Mouse (Mus musculus): Measurements from ENCODE around the gene Uchl5. TPM values are rescaled to one million over a fixed set of nuclear protein-coding genes. Genes with fewer than 3 reads are reported as not detected.

The Uchl5 gene
- polyA plus RNA-seq, 1 experiment from 2014 or later = 37.1 TPM

DNA sequence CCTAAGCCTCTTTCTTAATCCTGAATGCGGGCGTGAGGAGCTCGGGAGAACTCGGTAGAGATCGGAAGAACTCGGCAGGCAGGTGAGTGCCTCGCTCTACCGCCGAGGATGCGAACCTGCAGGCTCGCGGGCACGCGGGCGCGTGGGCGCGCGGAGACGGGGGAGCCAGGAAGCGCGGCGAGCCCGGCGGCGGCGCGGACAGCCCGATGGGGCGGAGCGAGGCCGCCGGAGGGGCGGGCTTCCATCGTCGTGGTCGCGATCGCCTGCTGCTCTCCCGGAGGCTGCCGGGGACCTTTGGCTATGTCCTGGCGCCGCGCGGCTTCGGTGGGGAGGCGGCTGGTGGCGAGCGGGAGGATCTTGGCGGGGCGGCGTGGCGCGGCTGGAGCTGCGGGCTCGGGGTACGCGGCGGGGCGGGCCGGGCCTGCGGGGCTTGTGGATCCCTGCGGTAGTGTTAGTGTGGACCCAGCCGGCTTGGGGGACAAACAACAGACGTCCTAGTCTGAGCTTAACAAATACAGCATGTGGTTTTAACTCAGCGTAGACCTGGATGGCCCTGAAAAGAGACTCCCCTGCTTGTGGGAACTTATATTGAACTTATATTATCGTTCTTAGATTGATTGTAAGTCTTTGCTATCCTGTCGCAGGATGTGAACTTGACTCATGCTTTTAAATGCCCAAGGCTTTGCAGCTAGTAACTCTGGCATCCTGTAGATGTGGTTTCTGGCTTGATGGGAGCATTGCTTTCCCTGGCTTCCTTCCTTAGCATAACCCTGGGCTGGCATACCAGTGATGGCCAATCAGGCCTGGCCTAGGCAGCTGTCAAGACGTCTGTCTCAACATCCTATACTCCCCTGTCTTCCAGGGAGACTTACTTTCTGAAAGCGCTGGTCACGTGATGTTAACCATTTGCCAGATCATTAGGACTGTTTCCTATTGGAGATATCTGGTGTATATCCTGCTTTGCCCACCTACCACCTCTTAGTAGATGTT is 37.4 kb upstream of the Uchl5 start:
- Histone ChIP-seq H3K9ac (replicated peaks; ENCODE audit: low read depth) (peak overlapping the region; percentile 65), H3K4me2 (replicated peaks; ENCODE audit: low read depth, low read length) (peak overlapping the region; percentile 73), H3K4me3 (ENCODE audit: low read depth, low read length) (peak overlapping the region; percentile 85), H3K27me3 (replicated peaks; ENCODE audit: insufficient read depth, low read length) (no peaks in the 10 kb centered on the region), H3K27ac (ENCODE audit: low read length) (peak overlapping the region; percentile 89), H3K9me3 (ENCODE audit: low read length) (no peaks in the 10 kb centered on the region), H3K36me3 (ENCODE audit: insufficient read depth, low read length) (peaks cover 10% of the 10 kb centered on the region; the same call in 1 of the 2 replicates), H3K4me1 (ENCODE audit: insufficient read depth, low read depth, low read length) (no peaks in the 10 kb centered on the region)
- DNase-seq (ENCODE audit: low spot score) (peak; percentile 91), ATAC-seq (peak; percentile 97)
- WGBS = under 1% methylated on average over 63 of the region's 71 CpGs
- no peak for TF ChIP-seq CTCF (IDR thresholded peaks at IDR 0.05)
- TF ChIP-seq EP300 (IDR thresholded peaks at IDR 0.05) = no peak

DNA sequence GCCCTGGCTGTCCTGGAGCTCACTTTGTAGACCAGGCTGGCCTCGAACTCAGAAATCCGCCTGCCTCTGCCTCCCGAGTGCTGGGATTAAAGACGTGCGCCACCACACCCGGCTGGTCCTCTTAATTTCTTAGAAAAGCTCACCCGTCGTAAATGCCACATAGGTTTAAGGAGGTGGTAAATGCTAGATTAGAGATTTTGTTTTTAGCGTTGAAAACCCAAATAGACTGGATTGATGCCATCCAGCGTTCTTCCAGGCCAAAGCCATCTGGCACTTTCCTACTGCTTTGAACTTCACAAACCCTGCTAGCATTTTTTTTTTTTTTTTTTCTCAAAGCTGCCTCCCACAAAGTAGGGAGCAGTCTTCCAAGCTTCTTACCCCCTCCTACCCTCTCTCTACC is 36.5 kb upstream of the Uchl5 start:
- ATAC-seq (no peak), DNase-seq (ENCODE audit: low spot score) (no peak)
- Histone ChIP-seq H3K4me2 (replicated peaks; ENCODE audit: low read depth, low read length) (no peak overlapping the region), H3K27me3 (replicated peaks; ENCODE audit: insufficient read depth, low read length) (no peaks in the 10 kb centered on the region), H3K9ac (replicated peaks; ENCODE audit: low read depth) (no peak overlapping the region), H3K27ac (ENCODE audit: low read length) (no peak overlapping the region), H3K36me3 (ENCODE audit: insufficient read depth, low read length) (peaks cover 10% of the 10 kb centered on the region; the same call in 1 of the 2 replicates), H3K4me3 (ENCODE audit: low read depth, low read length) (no peak overlapping the region), H3K4me1 (ENCODE audit: insufficient read depth, low read depth, low read length) (no peaks in the 10 kb centered on the region), H3K9me3 (ENCODE audit: low read length) (no peaks in the 10 kb centered on the region)
- TF ChIP-seq EP300 (IDR thresholded peaks at IDR 0.05) (no peak), CTCF (IDR thresholded peaks at IDR 0.05) (no peak)
- WGBS = 85% methylated on average over 10 of the region's 10 CpGs

DNA sequence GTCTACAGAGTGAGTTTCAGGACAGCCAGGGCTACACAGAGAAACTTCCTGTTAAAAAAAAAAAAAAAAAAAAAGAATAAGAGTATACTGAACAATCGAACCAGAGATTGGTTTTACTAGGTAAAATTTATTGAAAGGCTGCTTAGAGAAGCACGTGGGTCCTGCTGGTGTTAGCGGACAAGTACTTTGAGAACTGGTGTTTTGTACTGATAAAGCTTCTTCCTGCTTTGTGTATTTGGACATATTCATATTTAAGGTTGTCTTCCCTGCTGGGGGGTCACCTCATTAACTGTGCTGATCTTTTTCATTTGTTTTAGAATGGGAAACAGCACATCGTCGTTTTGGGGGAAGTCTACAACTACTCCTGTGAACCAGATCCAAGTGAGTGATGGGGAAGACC is 35.7 kb upstream of the Uchl5 start:
- H3K4me2 ChIP-seq (replicated peaks; ENCODE audit: low read depth, low read length) = no peak overlapping the region
- no peak overlapping the region for H3K27ac ChIP-seq (ENCODE audit: low read length)
- TF ChIP-seq EP300 (IDR thresholded peaks at IDR 0.05) = no peak
- TF ChIP-seq CTCF (IDR thresholded peaks at IDR 0.05) = no peak
- H3K4me3 ChIP-seq (ENCODE audit: low read depth, low read length) = no peak overlapping the region
- no peaks in the 10 kb centered on the region for H3K27me3 ChIP-seq (replicated peaks; ENCODE audit: insufficient read depth, low read length)
- no peaks in the 10 kb centered on the region for H3K4me1 ChIP-seq (ENCODE audit: insufficient read depth, low read depth, low read length)
- H3K9ac ChIP-seq (replicated peaks; ENCODE audit: low read depth) = no peak overlapping the region
- H3K9me3 ChIP-seq (ENCODE audit: low read length) = no peaks in the 10 kb centered on the region
- WGBS = 85% methylated on average over 5 of the region's 5 CpGs
- no peak for DNase-seq (ENCODE audit: low spot score)
- no peak for ATAC-seq
- peaks cover 10% of the 10 kb centered on the region; the same call in 1 of the 2 replicates for H3K36me3 ChIP-seq (ENCODE audit: insufficient read depth, low read length)

DNA sequence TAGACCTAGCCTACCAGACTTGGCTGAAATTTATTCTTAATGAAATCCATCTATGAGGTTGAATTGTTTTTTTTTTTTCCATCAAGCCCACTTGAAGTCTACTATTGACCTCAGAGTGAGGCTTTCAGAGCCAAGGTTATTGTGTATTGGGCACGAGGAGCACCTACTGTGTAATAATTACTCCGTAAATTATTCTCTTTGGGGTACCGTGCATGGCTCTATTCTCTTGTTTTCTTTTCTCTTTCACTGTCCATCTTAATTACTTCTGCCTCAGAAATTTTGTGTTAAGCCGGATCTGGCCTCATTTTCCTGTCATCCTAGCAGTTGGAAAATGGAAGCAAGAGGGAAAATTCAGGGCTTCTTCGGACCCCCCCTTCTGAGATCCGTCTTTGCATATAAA is 34.9 kb upstream of the Uchl5 start:
- 97% methylated on average over 6 of the region's 6 CpGs for WGBS
- TF ChIP-seq CTCF (IDR thresholded peaks at IDR 0.05) (no peak), EP300 (IDR thresholded peaks at IDR 0.05) (no peak)
- DNase-seq (ENCODE audit: low spot score) (no peak), ATAC-seq (no peak)
- Histone ChIP-seq H3K36me3 (ENCODE audit: insufficient read depth, low read length) (peaks cover 10% of the 10 kb centered on the region; the same call in 1 of the 2 replicates), H3K27me3 (replicated peaks; ENCODE audit: insufficient read depth, low read length) (no peaks in the 10 kb centered on the region), H3K9ac (replicated peaks; ENCODE audit: low read depth) (no peak overlapping the region), H3K9me3 (ENCODE audit: low read length) (no peaks in the 10 kb centered on the region), H3K4me3 (ENCODE audit: low read depth, low read length) (no peak overlapping the region), H3K27ac (ENCODE audit: low read length) (no peak overlapping the region), H3K4me2 (replicated peaks; ENCODE audit: low read depth, low read length) (no peak overlapping the region), H3K4me1 (ENCODE audit: insufficient read depth, low read depth, low read length) (no peaks in the 10 kb centered on the region)

DNA sequence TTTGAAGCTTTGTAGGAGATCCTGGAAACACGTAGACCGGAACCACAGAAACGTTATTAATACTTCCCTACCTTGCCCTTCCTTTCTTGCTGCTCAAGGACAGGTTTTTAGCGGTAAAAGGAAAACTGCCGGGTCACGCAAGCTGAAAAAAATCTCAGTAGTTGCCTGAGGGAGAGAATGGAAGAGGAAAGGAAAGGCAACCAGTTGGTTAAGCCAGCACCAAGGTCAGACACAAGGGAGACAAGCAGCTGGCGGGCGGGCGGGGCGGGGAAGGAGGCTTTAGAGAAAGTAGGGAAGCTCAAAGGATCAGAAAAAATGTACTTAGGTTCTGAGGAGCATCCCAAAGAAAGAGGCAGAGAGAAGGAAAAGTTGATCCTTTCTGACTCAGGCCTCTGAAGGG is 31.2 kb upstream of the Uchl5 start:
- ATAC-seq = no peak
- TF ChIP-seq CTCF (IDR thresholded peaks at IDR 0.05) (no peak), EP300 (IDR thresholded peaks at IDR 0.05) (no peak)
- no peaks in the 10 kb centered on the region for H3K9me3 ChIP-seq (ENCODE audit: low read length)

DNA sequence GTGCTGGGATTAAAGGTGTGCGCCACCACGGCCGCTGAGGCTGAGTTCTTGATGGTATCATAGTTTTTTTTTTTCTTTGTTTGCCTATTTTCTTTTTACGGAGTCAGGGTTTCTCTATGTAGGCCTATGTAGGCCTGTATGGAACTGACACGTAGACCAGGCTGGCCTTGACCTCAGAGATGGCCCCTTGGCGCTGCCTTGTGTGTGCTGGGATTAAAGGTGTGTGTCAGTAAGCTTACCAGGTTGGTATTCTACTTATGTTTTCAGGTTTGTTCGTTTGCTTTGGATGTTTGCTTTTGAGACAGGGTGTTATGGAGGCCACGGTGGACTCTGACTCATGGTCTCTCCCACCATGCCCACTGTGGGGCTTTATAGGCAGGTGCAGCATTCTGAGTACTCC is 14.9 kb upstream of the Uchl5 start:
- no peaks in the 10 kb centered on the region for H3K27me3 ChIP-seq (replicated peaks; ENCODE audit: insufficient read depth, low read length)
- no peak for TF ChIP-seq CTCF (IDR thresholded peaks at IDR 0.05)
- no peak for TF ChIP-seq EP300 (IDR thresholded peaks at IDR 0.05)
- peaks cover 26% of the 10 kb centered on the region for H3K36me3 ChIP-seq (ENCODE audit: insufficient read depth, low read length)
- H3K9me3 ChIP-seq (ENCODE audit: low read length) = no peaks in the 10 kb centered on the region
- no peak overlapping the region for H3K9ac ChIP-seq (replicated peaks; ENCODE audit: low read depth)
- ATAC-seq (no peak), DNase-seq (ENCODE audit: low spot score) (no peak)
- H3K4me3 ChIP-seq (ENCODE audit: low read depth, low read length) = no peak overlapping the region
- H3K4me2 ChIP-seq (replicated peaks; ENCODE audit: low read depth, low read length) = no peak overlapping the region
- no peak overlapping the region for H3K27ac ChIP-seq (ENCODE audit: low read length)
- WGBS = 89% methylated on average over 8 of the region's 8 CpGs
- H3K4me1 ChIP-seq (ENCODE audit: insufficient read depth, low read depth, low read length) = no peaks in the 10 kb centered on the region

More for the DNA sequence above, 31.2 kb upstream of the Uchl5 start:
- no peak for DNase-seq (ENCODE audit: low spot score)
- H3K9ac ChIP-seq (replicated peaks; ENCODE audit: low read depth) = no peak overlapping the region
- H3K27me3 ChIP-seq (replicated peaks; ENCODE audit: insufficient read depth, low read length) = no peaks in the 10 kb centered on the region
- H3K36me3 ChIP-seq (ENCODE audit: insufficient read depth, low read length) = peaks cover 15% of the 10 kb centered on the region; the same call in 1 of the 2 replicates
- no peak overlapping the region for H3K4me3 ChIP-seq (ENCODE audit: low read depth, low read length)
- H3K27ac ChIP-seq (ENCODE audit: low read length) = no peak overlapping the region
- no peak overlapping the region for H3K4me2 ChIP-seq (replicated peaks; ENCODE audit: low read depth, low read length)
- H3K4me1 ChIP-seq (ENCODE audit: insufficient read depth, low read depth, low read length) = no peaks in the 10 kb centered on the region
- WGBS = 93% methylated on average over 10 of the region's 10 CpGs
